Mouse (Mus musculus) natural killer cell, adult 2 months (primary cell): ENCODE data around the gene Defa21.
"Not testable (repeated sequence)": the region's sequence is repeated elsewhere in the genome, so short reads cannot be mapped to it uniquely, and the experiment has no call there.

Experiments used
- DNase-seq, 2 experiments: peaks; one replicate each; pipeline ENCODE4 v3.0.0; 2022; ENCODE audit warnings: low spot score in 2 of 2

The Defa21 gene

GRCm38 (mm10) chr8:21025245-21025644 lies at the start of gene Defa21:
TSS of gene Defa21 (plus strand) at chr8:21025545.
- DNase-seq: not testable (repeated sequence)

- no peak for DNase-seq
These were observed 45.5 kb upstream of the Defa21 start for GRCm38 (mm10) chr8:20979846-20980245.

GRCm38 (mm10) chr8:20994042-20994441 lies 31.3 kb upstream of the Defa21 start:
- not testable (repeated sequence) for DNase-seq

- DNase-seq: no peak
These were observed 28.6 kb upstream of the Defa21 start for GRCm38 (mm10) chr8:20996776-20997175.

- no peak for DNase-seq
These were observed 28.1 kb upstream of the Defa21 start for GRCm38 (mm10) chr8:20997291-20997690.

GRCm38 (mm10) chr8:21001171-21001570 lies 24.2 kb upstream of the Defa21 start:
- DNase-seq: no peak

- DNase-seq: no peak
These were observed 18.5 kb upstream of the Defa21 start for GRCm38 (mm10) chr8:21006801-21007200.

GRCm38 (mm10) chr8:21008578-21008977 lies 16.8 kb upstream of the Defa21 start:
- DNase-seq: not testable (repeated sequence)

- not testable (repeated sequence) for DNase-seq
These were observed 14.8 kb upstream of the Defa21 start for GRCm38 (mm10) chr8:21010548-21010947.

GRCm38 (mm10) chr8:21054747-21055146 lies 29.4 kb downstream of the Defa21 start, which contains the start of gene Defa23:
TSS of gene Defa23 (plus strand) at chr8:21055047.
- not testable (repeated sequence) for DNase-seq

- not testable (repeated sequence) for DNase-seq
These were observed 39.4 kb downstream of the Defa21 start, which contains the start of gene Defa35 for GRCm38 (mm10) chr8:21064738-21065137. TSS of gene Defa35 (plus strand) at chr8:21065038.
